Mouse (Mus musculus) heart, adult 2 months (tissue): Measurements from ENCODE around the gene Tescl.

Experiments used
- CTCF ChIP-seq: fragments of 200-600 bp; IDR thresholded peaks from 2 replicates; pipeline ENCODE4 v1.8.1; 2022; ENCODE audit warnings: antibody characterized with exemption, mild to moderate bottlenecking, moderate library complexity
- EP300 ChIP-seq: fragments of 200-500 bp; IDR thresholded peaks from 2 replicates; pipeline ENCODE4 v1.6.1; 2011; ENCODE audit warnings: low read depth, low read length, control low read depth; ENCODE audit not compliant: insufficient read depth

- TF ChIP-seq CTCF (no peak), EP300 (no peak)
These were observed 38.0 kb upstream of the Tescl start for GRCm38 (mm10) chr7:24371809-24372145.
